Mouse (Mus musculus) heart, embryonic 15.5 days (tissue): ENCODE results near the gene Flnc. TPM values are rescaled to one million over a fixed set of nuclear protein-coding genes. Genes with fewer than 3 reads are reported as not detected.

Experiments
- ATAC-seq: fragments of 200-750 bp; cut with Nextera tagmentation; replicated peaks from 2 replicates; pipeline ENCODE4 v1.8.0; 2017; ENCODE audit warnings: low read depth, moderate TSS enrichment; ENCODE audit not compliant: insufficient number of reproducible peaks, insufficient read depth, low FRiP score
- H3K27ac ChIP-seq: fragments of 300-500 bp; sonication (generic); 2 replicates; pipeline ENCODE4 v1.5.1; 2015; ENCODE audit warnings: mild to moderate bottlenecking, inconsistent platforms
- H3K27me3 ChIP-seq: fragments of 300-500 bp; sonication (generic); 2 replicates; pipeline ENCODE4 v1.6.1; 2015; ENCODE audit warnings: inconsistent platforms
- H3K36me3 ChIP-seq: fragments of 300-500 bp; sonication (generic); 2 replicates; pipeline ENCODE4 v1.6.1; 2015; ENCODE audit warnings: mild to moderate bottlenecking, inconsistent platforms
- H3K4me1 ChIP-seq: fragments of 300-500 bp; sonication (generic); replicated peaks from 2 replicates; pipeline ENCODE4 v1.6.1; 2015; ENCODE audit warnings: inconsistent platforms
- H3K4me2 ChIP-seq: fragments of 300-500 bp; sonication (generic); 2 replicates; pipeline ENCODE4 v1.6.1; 2015; ENCODE audit warnings: inconsistent platforms, mild to moderate bottlenecking, moderate library complexity
- H3K4me3 ChIP-seq: fragments of 300-500 bp; sonication (generic); 2 replicates; pipeline ENCODE4 v1.5.1; 2015; ENCODE audit warnings: mild to moderate bottlenecking, inconsistent platforms
- H3K9ac ChIP-seq: fragments of 300-500 bp; sonication (generic); 2 replicates; pipeline ENCODE4 v1.6.1; 2015; ENCODE audit warnings: mild to moderate bottlenecking, inconsistent platforms
- H3K9me3 ChIP-seq: fragments of 300-500 bp; sonication (generic); replicated peaks from 2 replicates; pipeline ENCODE4 v1.6.1; 2016; ENCODE audit warnings: inconsistent platforms
- WGBS: fragments of 180-500 bp; shearing (Covaris S2); methylation state at CpG from one replicate; pipeline ENCODE4 v1.1.7; 2015; ENCODE audit warnings: mixed read lengths; 5-methylcytosine and 5-hydroxymethylcytosine counted together
- polyA plus RNA-seq: library from polyadenylated mRNA; unstranded; fragments of >200 nt; fragmentation: Nextera tagmentation; extraction: Ambion mirVana; gene quantifications from 2 replicates; pipeline ENCODE4 v1.2.1, GENCODE M21; 2015

Gene Flnc
- polyA plus RNA-seq, 1 experiment from 2014 or later, result 39.1 TPM

GRCm38 (mm10) chr6:29397575-29397974 lies 35.5 kb upstream of the Flnc start:
- no peaks in the 10 kb centered on the region for H3K36me3 ChIP-seq

GRCm38 (mm10) chr6:29399851-29400250 lies 33.2 kb upstream of the Flnc start:
- H3K27ac ChIP-seq, result no peak overlapping the region
- H3K36me3 ChIP-seq, result no peaks in the 10 kb centered on the region
- peaks cover 29% of the 10 kb centered on the region for H3K4me1 ChIP-seq
- no peak overlapping the region for H3K4me3 ChIP-seq
- H3K9ac ChIP-seq, result no peak overlapping the region
- peaks cover 10% of the 10 kb centered on the region; the same call in 1 of the 2 replicates for H3K27me3 ChIP-seq
- no peak overlapping the region for H3K4me2 ChIP-seq
- no peak for ATAC-seq
- WGBS, result 85% methylated on average over 4 of the region's 4 CpGs
- no peaks in the 10 kb centered on the region for H3K9me3 ChIP-seq

More at GRCm38 (mm10) chr6:29397575-29397974, 35.5 kb upstream of the Flnc start:
- Histone ChIP-seq H3K4me2 (peak overlapping the region; percentile 94), H3K4me3 (peak overlapping the region; percentile 81), H3K4me1 (peaks cover 26% of the 10 kb centered on the region), H3K27ac (peak overlapping the region; percentile 83), H3K9ac (peak overlapping the region; percentile 75), H3K9me3 (no peaks in the 10 kb centered on the region), H3K27me3 (peaks cover 4% of the 10 kb centered on the region; the same call in 1 of the 2 replicates)
- peak; percentile 41 for ATAC-seq
- 5% methylated on average over 6 of the region's 6 CpGs for WGBS

DNA sequence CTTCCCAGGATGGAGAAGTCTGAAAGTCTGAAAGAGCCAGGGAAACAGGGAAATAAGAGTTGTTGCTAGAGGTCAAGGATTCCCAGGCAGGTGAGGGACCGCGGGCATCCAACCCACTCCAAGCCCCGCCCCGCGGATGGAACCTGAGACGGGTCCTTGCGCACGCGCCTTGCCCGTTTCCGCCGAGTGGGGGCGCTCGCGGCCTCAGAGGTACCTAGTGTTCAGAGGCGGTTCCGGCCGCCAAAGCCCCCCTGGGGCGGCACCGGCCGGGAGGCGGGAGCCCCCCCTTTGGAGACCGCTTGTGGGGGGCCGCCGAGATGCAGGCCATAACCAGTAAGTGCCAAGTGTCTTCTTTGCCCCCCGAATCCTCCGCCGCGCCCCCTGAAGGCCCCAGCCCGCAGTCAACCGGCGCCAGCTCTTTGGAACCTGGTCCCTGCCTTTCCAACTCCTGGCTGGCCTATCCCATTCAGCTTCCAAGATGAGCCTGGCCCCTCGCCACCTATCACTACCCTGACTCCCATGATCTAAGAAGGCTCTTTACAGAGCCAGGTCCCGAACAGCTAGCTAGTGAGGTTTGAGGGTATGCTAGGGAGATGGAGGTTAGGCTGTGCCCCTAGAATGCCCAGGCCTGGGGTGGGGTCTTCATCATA lies 30.2 kb upstream of the Flnc start:
- H3K4me3 ChIP-seq, result no peak overlapping the region
- peaks cover 10% of the 10 kb centered on the region; the same call in 1 of the 2 replicates for H3K27me3 ChIP-seq
- no peak overlapping the region for H3K27ac ChIP-seq

DNA sequence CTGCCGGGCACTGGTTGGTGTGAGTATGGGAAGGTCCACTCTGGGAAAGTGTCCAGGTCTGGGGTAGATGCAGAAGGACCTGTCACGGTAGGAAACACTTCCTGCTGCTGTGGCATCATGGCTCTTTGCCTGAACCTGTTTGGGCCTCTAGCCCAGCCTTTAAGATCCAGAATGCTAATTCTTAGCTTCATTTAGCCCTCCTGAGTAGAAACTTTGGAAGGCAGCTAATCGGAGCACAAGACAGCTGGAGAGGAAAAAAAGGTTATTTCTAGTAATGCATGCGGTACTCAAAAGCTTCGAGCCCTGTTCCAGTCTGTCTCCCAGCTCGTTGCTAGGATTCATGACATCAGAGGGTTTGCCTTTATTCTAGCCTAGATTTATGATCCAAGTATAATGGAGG lies 26.6 kb upstream of the Flnc start:
- H3K36me3 ChIP-seq, result peaks cover 13% of the 10 kb centered on the region; the same call in 1 of the 2 replicates
- H3K27ac ChIP-seq, result no peak overlapping the region
- no peak overlapping the region for H3K9ac ChIP-seq
- no peak overlapping the region for H3K4me3 ChIP-seq
- 0 out of 2 replicates have a peak, but pooled peaks cover 10% of the 10 kb centered on the region for H3K27me3 ChIP-seq
- H3K9me3 ChIP-seq, result no peaks in the 10 kb centered on the region
- no peak for ATAC-seq
- H3K4me2 ChIP-seq, result no peak overlapping the region
- 84% methylated on average over 6 of the region's 6 CpGs for WGBS
- H3K4me1 ChIP-seq, result peaks cover 4% of the 10 kb centered on the region; the same call in 1 of the 2 replicates

More for the DNA sequence above, 30.2 kb upstream of the Flnc start:
- Histone ChIP-seq H3K4me2 (peak overlapping the region; percentile 37), H3K4me1 (peaks cover 6% of the 10 kb centered on the region; the same call in 1 of the 2 replicates), H3K9me3 (no peaks in the 10 kb centered on the region), H3K9ac (no peak overlapping the region), H3K36me3 (0 out of 2 replicates have a peak, but pooled peaks cover 4% of the 10 kb centered on the region)
- no peak for ATAC-seq
- WGBS, result 10% methylated on average over 34 of the region's 34 CpGs

- WGBS, result 77% methylated on average over 9 of the region's 9 CpGs
- Histone ChIP-seq H3K4me1 (no peaks in the 10 kb centered on the region), H3K4me3 (no peak overlapping the region), H3K9ac (no peak overlapping the region), H3K36me3 (peaks cover 7% of the 10 kb centered on the region; the same call in 1 of the 2 replicates), H3K27ac (no peak overlapping the region), H3K9me3 (no peaks in the 10 kb centered on the region), H3K27me3 (no peaks in the 10 kb centered on the region), H3K4me2 (no peak overlapping the region)
- no peak for ATAC-seq
These were observed 17.6 kb upstream of the Flnc start for GRCm38 (mm10) chr6:29415446-29415845.

- no peaks in the 10 kb centered on the region for H3K27me3 ChIP-seq
- no peak overlapping the region for H3K9ac ChIP-seq
- H3K9me3 ChIP-seq, result no peaks in the 10 kb centered on the region
- no peak for ATAC-seq
- no peak overlapping the region for H3K4me3 ChIP-seq
- no peak overlapping the region for H3K27ac ChIP-seq
- WGBS, result 75% methylated on average over 2 of the region's 2 CpGs
- H3K36me3 ChIP-seq, result no peaks in the 10 kb centered on the region; the same call in 1 of the 2 replicates
- H3K4me1 ChIP-seq, result no peaks in the 10 kb centered on the region
- no peak overlapping the region for H3K4me2 ChIP-seq
These were observed 12.5 kb upstream of the Flnc start for GRCm38 (mm10) chr6:29420596-29420995.

- Histone ChIP-seq H3K4me2 (no peak overlapping the region), H3K27ac (no peak overlapping the region), H3K9ac (no peak overlapping the region), H3K27me3 (no peaks in the 10 kb centered on the region), H3K9me3 (no peaks in the 10 kb centered on the region), H3K4me3 (no peak overlapping the region), H3K4me1 (peaks cover 4% of the 10 kb centered on the region), H3K36me3 (no peaks in the 10 kb centered on the region)
- no peak for ATAC-seq
- WGBS, result 86% methylated on average over 8 of the region's 8 CpGs
These were observed 7.9 kb upstream of the Flnc start for GRCm38 (mm10) chr6:29425118-29425517.

DNA sequence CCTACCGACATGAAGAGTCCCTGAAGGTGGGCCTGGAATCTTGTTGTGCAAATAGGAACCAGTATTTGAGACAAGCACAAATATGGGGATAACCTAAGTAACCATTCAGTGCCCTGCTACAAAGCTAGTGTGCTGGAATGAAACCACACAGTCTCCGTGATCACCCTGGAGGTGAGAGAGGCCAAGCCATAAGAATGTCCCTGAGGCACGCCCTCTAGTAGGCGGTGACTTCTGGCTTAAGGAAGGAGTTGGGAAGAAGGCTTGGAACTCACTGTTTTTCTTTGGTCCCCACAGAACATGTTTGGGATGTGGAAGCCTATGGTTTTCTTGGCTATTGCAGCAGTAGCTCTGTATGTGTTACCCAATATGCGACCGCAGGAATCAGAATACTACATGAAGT lies 6.7 kb upstream of the Flnc start:
- H3K27me3 ChIP-seq, result no peaks in the 10 kb centered on the region
- H3K27ac ChIP-seq, result no peak overlapping the region
- no peak overlapping the region for H3K4me3 ChIP-seq
- no peak for ATAC-seq
- peaks cover 13% of the 10 kb centered on the region for H3K4me1 ChIP-seq
- H3K9me3 ChIP-seq, result no peaks in the 10 kb centered on the region
- WGBS, result 70% methylated on average over 6 of the region's 6 CpGs
- H3K36me3 ChIP-seq, result no peaks in the 10 kb centered on the region
- H3K9ac ChIP-seq, result no peak overlapping the region
- H3K4me2 ChIP-seq, result no peak overlapping the region

DNA sequence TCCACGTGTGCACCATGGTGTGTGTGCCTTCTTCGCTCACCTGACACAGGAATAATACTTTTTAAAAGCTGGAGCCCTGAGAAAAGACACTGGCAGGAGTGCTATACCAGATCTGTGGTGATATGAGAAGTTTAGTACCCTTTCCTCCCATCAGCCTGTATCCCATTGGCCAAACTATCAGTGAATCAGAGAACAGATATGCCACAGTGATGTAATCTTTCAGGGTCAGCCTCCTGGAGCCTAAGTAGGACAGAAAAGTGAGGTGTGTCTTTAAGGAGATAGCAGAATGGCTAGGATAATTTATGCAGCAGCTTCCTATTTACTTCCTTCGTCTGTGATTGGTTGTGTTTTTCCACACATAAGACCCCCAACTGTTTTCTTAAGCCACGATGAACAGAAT lies 4.9 kb upstream of the Flnc start:
- no peaks in the 10 kb centered on the region for H3K36me3 ChIP-seq
- WGBS, result 67% methylated on average over 4 of the region's 4 CpGs
- no peak for ATAC-seq

DNA sequence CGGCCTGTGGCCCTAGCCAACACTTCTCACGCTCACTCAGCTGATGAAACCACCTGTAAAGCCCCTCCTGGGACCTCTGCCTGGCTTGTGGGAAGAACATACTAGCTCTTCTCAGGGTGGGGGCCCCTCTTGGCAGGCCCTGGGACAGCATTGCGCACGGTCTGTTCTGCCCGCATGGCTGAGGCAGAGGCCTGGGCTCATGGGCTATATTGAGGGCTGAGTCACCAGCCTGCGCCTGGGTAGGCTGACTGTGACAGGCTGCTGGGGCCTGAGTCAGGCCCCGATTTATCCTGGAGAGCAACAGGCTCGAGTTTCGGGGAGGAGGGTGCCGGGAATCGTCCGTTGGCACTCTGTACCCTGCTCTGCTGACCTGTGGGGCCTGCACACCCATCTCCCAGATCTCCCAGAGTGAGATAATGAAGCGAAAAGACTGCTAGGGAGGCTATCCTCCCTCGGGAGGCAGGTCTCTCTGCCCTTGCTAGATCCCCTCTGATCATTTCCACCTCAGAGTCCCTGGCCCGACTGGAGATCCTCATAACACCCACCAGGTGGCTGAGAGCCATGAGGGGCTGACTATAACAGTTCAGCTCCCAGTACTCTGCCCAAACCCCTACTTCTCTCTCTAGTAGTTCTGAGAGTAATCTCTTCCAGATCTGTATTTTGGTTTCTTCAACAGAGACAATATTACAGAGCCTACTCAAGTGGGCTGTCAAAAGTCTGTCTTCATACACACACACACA lies 2.2 kb upstream of the Flnc start:
- H3K4me2 ChIP-seq, result peak overlapping the region; percentile 27
- H3K27ac ChIP-seq, result peak overlapping the region; percentile 98
- no peak overlapping the region for H3K4me3 ChIP-seq
- peaks cover 42% of the 10 kb centered on the region for H3K4me1 ChIP-seq
- peak overlapping the region; percentile 11; the same call in 1 of the 2 replicates for H3K9ac ChIP-seq
- H3K27me3 ChIP-seq, result no peaks in the 10 kb centered on the region
- no peaks in the 10 kb centered on the region for H3K36me3 ChIP-seq
- ATAC-seq, result no peak
- 33% methylated on average over 15 of the region's 15 CpGs for WGBS
- H3K9me3 ChIP-seq, result no peaks in the 10 kb centered on the region

More for the DNA sequence above, 4.9 kb upstream of the Flnc start:
- peaks cover 29% of the 10 kb centered on the region for H3K4me1 ChIP-seq
- H3K9me3 ChIP-seq, result no peaks in the 10 kb centered on the region
- no peak overlapping the region for H3K4me2 ChIP-seq
- no peak overlapping the region for H3K27ac ChIP-seq
- H3K27me3 ChIP-seq, result no peaks in the 10 kb centered on the region
- no peak overlapping the region for H3K9ac ChIP-seq
- H3K4me3 ChIP-seq, result no peak overlapping the region

DNA sequence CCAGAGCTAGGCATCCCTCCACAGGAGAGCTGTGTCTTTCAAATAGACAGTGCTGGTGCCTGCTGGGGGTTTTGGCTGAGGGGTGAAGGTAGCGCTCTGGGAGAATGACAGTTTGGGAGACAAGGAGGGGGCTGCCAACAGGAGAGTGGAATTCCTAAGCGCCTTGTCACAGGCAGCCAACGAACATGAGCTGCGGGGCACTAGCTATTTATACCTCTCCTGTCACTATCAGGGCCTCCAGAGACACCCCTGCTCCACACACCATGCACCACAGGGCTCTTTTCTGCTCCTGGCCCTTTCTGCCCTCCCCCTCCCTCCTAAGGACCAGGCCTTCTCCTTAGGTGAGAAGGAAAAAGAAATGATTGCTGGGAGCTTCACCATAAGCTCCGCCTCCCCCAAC lies 1.6 kb upstream of the Flnc start:
- Histone ChIP-seq H3K36me3 (no peaks in the 10 kb centered on the region), H3K9ac (peak overlapping the region; percentile 35; the same call in 1 of the 2 replicates), H3K27me3 (no peaks in the 10 kb centered on the region), H3K9me3 (no peaks in the 10 kb centered on the region), H3K27ac (peak overlapping the region; percentile 98), H3K4me1 (peaks cover 48% of the 10 kb centered on the region), H3K4me3 (no peak overlapping the region; the same call in 1 of the 2 replicates), H3K4me2 (peak overlapping the region; percentile 74)
- WGBS, result 21% methylated on average over 5 of the region's 5 CpGs
- ATAC-seq, result peak; percentile 48
